Mouse (Mus musculus) bone marrow, adult 2 months (tissue): ENCODE data around the gene Gpr31b.

Source experiments
- CTCF ChIP-seq: fragments of 200-500 bp; IDR thresholded peaks from 2 replicates; pipeline ENCODE4 v1.5.1; 2011; ENCODE audit warnings: low read length, control low read depth; ENCODE audit not compliant: control insufficient read depth, insufficient read depth
- POLR2A ChIP-seq: fragments of 200-500 bp; IDR thresholded peaks from 2 replicates; pipeline ENCODE4 v1.6.1; 2011; ENCODE audit warnings: low read depth, mild to moderate bottlenecking, control low read depth, low read length, borderline replicate concordance; ENCODE audit not compliant: control insufficient read depth

DNA sequence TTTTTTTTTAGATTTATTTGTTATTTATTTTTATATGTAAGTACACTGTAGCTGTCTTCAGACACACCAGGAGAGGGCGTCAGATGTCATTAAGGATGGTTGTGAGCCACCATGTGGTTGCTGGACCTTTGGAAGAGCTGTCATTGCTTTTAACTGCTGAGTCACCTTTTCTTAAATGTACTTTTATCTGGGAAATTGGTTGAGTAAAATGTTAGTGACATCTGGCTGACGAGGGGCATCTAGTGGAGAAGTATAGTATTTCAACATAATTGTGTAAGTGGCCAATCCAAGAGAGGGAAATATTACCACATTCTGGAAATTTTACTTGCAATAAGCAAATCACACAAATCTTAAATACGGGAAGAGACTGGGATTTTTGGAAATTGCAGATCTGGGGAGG, 42.2 kb downstream of the Gpr31b start:
- TF ChIP-seq CTCF: 0 out of 2 replicates have a peak, but pooled peaks have one; percentile 18
- no peak for TF ChIP-seq POLR2A
